Mouse (Mus musculus): ENCODE results near the gene Slc27a2. TPM values are rescaled to one million over a fixed set of nuclear protein-coding genes. Genes with fewer than 3 reads are reported as not detected.
"Not testable (repeated sequence)": the region's sequence is repeated elsewhere in the genome, so short reads cannot be mapped to it uniquely, and the experiment has no call there.

Gene Slc27a2
- polyA plus RNA-seq, 2 experiments = 0.29 to 0.94 TPM

DNA sequence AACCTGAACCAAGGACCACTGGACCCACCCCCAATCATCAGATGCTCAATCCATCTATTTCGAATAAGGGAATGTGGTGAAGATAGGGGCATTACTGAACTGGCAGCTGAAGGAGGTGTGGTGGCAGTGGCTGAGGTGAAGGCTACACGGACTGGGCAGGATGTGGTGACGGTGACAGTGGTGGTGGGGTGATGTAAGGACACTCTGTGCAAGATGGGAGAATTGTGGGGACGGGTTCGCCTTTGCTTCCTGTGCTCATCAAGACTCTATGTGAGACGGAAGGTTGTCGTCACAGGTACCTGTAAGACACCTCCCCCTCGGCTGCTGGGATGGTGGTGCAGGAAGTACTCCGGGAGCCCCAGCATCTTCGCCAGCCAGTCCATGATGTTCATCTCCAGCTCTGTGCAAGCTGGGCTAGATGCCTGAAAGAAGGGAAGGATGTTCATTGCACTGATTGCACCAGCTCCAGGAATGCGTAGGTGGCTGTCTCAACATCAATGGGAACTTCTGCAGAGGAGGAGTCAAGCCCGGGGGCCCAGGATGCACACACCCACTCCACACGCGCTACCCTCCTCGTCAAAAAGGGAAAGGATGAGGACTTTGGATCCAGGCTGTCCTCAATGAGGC is 54.0 kb downstream of the Slc27a2 start:
- no peak overlapping the region for H3K4me3 ChIP-seq (replicated peaks; ENCODE audit: low read length)
- 86% methylated on average over 15 of the region's 15 CpGs for WGBS
- no peaks in the 10 kb centered on the region for H3K4me1 ChIP-seq (ENCODE audit: control insufficient read depth, insufficient read depth, low read length)
- H3K36me3 ChIP-seq (ENCODE audit: control insufficient read depth, insufficient read depth, low read length) = no peaks in the 10 kb centered on the region
- DNase-seq (ENCODE audit: low spot score) (no peak), ATAC-seq (ENCODE audit: low FRiP score, low read depth) (no peak)
- H3K9ac ChIP-seq (ENCODE audit: low read depth, low read length, severe bottlenecking) = no peak overlapping the region
- H3K4me2 ChIP-seq (replicated peaks; ENCODE audit: low read depth, low read length, severe bottlenecking) = no peak overlapping the region
- TF ChIP-seq POLR2A (IDR thresholded peaks at IDR 0.05; ENCODE audit: borderline replicate concordance, extremely low read depth, insufficient read depth, insufficient read length) = no peak
- no peak overlapping the region for H3K27ac ChIP-seq (replicated peaks; ENCODE audit: low read depth, low read length)
- no peaks in the 10 kb centered on the region for H3K9me3 ChIP-seq (ENCODE audit: control insufficient read depth, low read length)
- H3K27me3 ChIP-seq (ENCODE audit: control insufficient read depth, insufficient read depth, low read length) = no peaks in the 10 kb centered on the region

DNA sequence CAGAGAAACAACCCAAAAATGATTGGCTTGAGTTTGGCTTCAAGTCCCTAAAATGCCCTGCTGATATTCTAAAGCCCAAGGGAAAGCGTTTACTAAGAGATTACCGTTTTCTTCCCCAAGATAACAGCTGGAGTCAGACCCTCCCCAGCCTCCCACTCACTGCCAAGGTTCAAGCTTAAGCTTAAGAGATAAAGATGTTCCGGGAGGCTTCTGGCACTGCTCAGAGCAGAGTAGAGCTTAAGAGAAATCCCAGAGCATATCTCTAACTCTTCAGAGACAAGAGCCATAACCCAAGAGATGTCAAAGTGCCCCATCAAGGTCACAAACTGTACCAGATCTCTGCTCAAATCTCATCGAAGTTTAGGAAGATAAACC is 54.5 kb downstream of the Slc27a2 start:
- WGBS = 70% methylated on average over 4 of the region's 4 CpGs
- Histone ChIP-seq H3K27me3 (ENCODE audit: control insufficient read depth, insufficient read depth, low read length) (no peaks in the 10 kb centered on the region), H3K4me3 (replicated peaks; ENCODE audit: low read length) (no peak overlapping the region), H3K4me2 (replicated peaks; ENCODE audit: low read depth, low read length, severe bottlenecking) (no peak overlapping the region), H3K4me1 (ENCODE audit: control insufficient read depth, insufficient read depth, low read length) (no peaks in the 10 kb centered on the region), H3K27ac (replicated peaks; ENCODE audit: low read depth, low read length) (no peak overlapping the region), H3K9ac (ENCODE audit: low read depth, low read length, severe bottlenecking) (no peak overlapping the region), H3K36me3 (ENCODE audit: control insufficient read depth, insufficient read depth, low read length) (no peaks in the 10 kb centered on the region), H3K9me3 (ENCODE audit: control insufficient read depth, low read length) (no peaks in the 10 kb centered on the region)
- no peak for TF ChIP-seq POLR2A (IDR thresholded peaks at IDR 0.05; ENCODE audit: borderline replicate concordance, extremely low read depth, insufficient read depth, insufficient read length)
- DNase-seq (ENCODE audit: low spot score) (no peak), ATAC-seq (ENCODE audit: low FRiP score, low read depth) (no peak)

DNA sequence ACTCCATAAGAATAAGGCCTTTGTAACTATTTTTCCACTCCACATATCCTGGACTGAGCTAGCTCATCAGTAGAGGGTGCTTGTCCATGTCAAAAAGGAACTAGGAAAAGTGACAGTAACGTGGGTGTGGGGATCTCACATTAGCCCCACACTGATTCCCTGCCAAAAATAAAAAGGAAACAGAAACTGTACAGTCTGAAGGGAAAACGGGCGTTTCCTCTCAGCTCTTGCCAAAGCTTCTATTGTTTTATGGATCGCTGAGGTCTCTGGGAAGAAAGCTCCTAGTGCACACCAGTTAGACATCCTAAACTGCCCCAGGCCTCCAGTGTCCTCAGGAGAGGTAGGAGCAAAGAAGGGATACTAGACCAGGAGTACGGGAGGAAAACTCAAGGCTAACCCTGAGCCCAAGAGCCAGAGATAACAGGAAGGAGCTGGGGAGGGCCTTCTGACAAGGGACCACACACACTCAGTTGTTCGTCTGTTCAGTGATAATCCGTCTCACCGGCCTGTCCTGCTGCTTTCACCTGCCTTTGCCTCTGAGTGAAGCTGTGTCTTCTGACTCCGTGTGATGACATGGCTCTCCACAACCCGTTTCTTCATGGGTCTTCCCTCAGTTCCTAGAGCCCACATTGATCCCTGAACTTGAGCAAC is 55.5 kb downstream of the Slc27a2 start:
- peak; percentile 63 for DNase-seq (ENCODE audit: low spot score)
- Histone ChIP-seq H3K4me2 (replicated peaks; ENCODE audit: low read depth, low read length, severe bottlenecking) (no peak overlapping the region), H3K36me3 (ENCODE audit: control insufficient read depth, insufficient read depth, low read length) (no peaks in the 10 kb centered on the region), H3K9ac (ENCODE audit: low read depth, low read length, severe bottlenecking) (no peak overlapping the region), H3K9me3 (ENCODE audit: control insufficient read depth, low read length) (no peaks in the 10 kb centered on the region), H3K27ac (replicated peaks; ENCODE audit: low read depth, low read length) (no peak overlapping the region), H3K4me3 (replicated peaks; ENCODE audit: low read length) (no peak overlapping the region), H3K27me3 (ENCODE audit: control insufficient read depth, insufficient read depth, low read length) (no peaks in the 10 kb centered on the region), H3K4me1 (ENCODE audit: control insufficient read depth, insufficient read depth, low read length) (no peaks in the 10 kb centered on the region)
- 63% methylated on average over 10 of the region's 10 CpGs for WGBS
- TF ChIP-seq POLR2A (IDR thresholded peaks at IDR 0.05; ENCODE audit: borderline replicate concordance, extremely low read depth, insufficient read depth, insufficient read length) = no peak
- no peak for ATAC-seq (ENCODE audit: low FRiP score, low read depth)

DNA sequence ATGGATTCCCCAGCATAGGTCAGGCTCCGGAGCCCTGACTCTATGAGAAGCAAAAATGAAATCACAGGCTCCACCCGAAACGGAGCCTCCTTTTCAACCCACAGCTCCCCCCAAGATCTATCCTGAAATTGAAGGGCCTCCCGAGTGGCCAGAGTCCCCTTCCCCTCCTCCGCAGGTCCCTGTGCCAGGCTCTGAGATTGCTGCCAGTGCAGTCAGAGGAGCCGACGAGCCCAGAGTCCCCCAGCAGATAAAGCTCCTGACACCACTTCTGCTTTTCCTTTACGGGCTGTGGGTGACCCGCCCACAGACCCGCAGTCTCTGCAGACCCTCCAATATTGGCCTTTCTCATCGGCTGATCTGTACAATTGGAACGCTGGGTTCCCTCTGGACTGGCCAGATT is 57.4 kb downstream of the Slc27a2 start:
- ATAC-seq (ENCODE audit: low FRiP score, low read depth); H3K4me2 ChIP-seq (replicated peaks; ENCODE audit: low read depth, low read length, severe bottlenecking); H3K4me1 ChIP-seq (ENCODE audit: control insufficient read depth, insufficient read depth, low read length); H3K27me3 ChIP-seq (ENCODE audit: control insufficient read depth, insufficient read depth, low read length); H3K27ac ChIP-seq (replicated peaks; ENCODE audit: low read depth, low read length); H3K4me3 ChIP-seq (replicated peaks; ENCODE audit: low read length); H3K9ac ChIP-seq (ENCODE audit: low read depth, low read length, severe bottlenecking); DNase-seq (ENCODE audit: low spot score); H3K36me3 ChIP-seq (ENCODE audit: control insufficient read depth, insufficient read depth, low read length); H3K9me3 ChIP-seq (ENCODE audit: control insufficient read depth, low read length): not testable (repeated sequence)
- WGBS = 72% methylated on average over 12 of the region's 12 CpGs

DNA sequence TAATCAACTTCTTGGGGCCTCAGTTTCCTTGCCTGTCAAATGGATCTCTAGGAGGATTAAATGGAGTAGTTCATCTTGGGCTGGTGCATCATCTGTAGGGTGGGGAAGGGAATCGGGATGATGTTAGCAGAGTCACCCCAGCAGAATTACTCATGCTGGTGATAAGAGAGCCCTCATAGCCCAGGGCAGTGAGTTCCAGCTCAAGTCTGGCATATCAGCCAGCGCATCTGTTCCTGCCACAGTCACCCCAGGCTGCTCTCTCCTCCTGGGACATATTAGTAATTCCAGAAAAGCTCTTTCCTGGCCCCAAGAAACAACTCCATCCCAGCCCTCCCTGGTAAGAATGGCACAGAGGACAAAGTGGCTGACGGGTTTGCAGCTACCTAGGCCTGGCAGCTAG is 63.1 kb downstream of the Slc27a2 start:
- Histone ChIP-seq H3K36me3 (ENCODE audit: control insufficient read depth, insufficient read depth, low read length) (no peaks in the 10 kb centered on the region), H3K27me3 (ENCODE audit: control insufficient read depth, insufficient read depth, low read length) (no peaks in the 10 kb centered on the region), H3K9ac (ENCODE audit: low read depth, low read length, severe bottlenecking) (no peak overlapping the region), H3K9me3 (ENCODE audit: control insufficient read depth, low read length) (no peaks in the 10 kb centered on the region), H3K4me2 (replicated peaks; ENCODE audit: low read depth, low read length, severe bottlenecking) (no peak overlapping the region), H3K27ac (replicated peaks; ENCODE audit: low read depth, low read length) (no peak overlapping the region), H3K4me3 (replicated peaks; ENCODE audit: low read length) (no peak overlapping the region), H3K4me1 (ENCODE audit: control insufficient read depth, insufficient read depth, low read length) (no peaks in the 10 kb centered on the region)
- no peak for TF ChIP-seq POLR2A (IDR thresholded peaks at IDR 0.05; ENCODE audit: borderline replicate concordance, extremely low read depth, insufficient read depth, insufficient read length)
- ATAC-seq (ENCODE audit: low FRiP score, low read depth) (no peak), DNase-seq (ENCODE audit: low spot score) (no peak)
- WGBS = 88% methylated on average over 3 of the region's 3 CpGs
